Mouse (Mus musculus) hindbrain, embryonic 12.5 days (tissue): ENCODE data around the gene Cacng1. TPM values are rescaled to one million over a fixed set of nuclear protein-coding genes. Genes with fewer than 3 reads are reported as not detected.

Source experiments
- ATAC-seq: fragments of 200-750 bp; cut with Nextera tagmentation; 2 replicates; pipeline ENCODE4 v1.8.0; 2017; ENCODE audit warnings: moderate TSS enrichment; ENCODE audit not compliant: low FRiP score
- H3K27ac ChIP-seq: fragments of 300-500 bp; sonication (generic); 2 replicates; pipeline ENCODE4 v1.5.1; 2016; ENCODE audit warnings: mild to moderate bottlenecking
- H3K27me3 ChIP-seq: fragments of 300-500 bp; sonication (generic); 2 replicates; pipeline ENCODE4 v1.6.1; 2016; ENCODE audit warnings: mild to moderate bottlenecking
- H3K36me3 ChIP-seq: fragments of 300-500 bp; sonication (generic); 2 replicates; pipeline ENCODE4 v1.6.1; 2016; ENCODE audit warnings: mild to moderate bottlenecking
- H3K4me1 ChIP-seq: fragments of 300-500 bp; sonication (generic); 2 replicates; pipeline ENCODE4 v1.6.1; 2016
- H3K4me2 ChIP-seq: fragments of 300-500 bp; sonication (generic); replicated peaks from 2 replicates; pipeline ENCODE4 v1.6.1; 2016; ENCODE audit warnings: mild to moderate bottlenecking
- H3K4me3 ChIP-seq: fragments of 300-500 bp; sonication (generic); 2 replicates; pipeline ENCODE4 v1.5.1; 2016; ENCODE audit warnings: mild to moderate bottlenecking
- H3K9ac ChIP-seq: fragments of 300-500 bp; sonication (generic); 2 replicates; pipeline ENCODE4 v1.6.1; 2016; ENCODE audit warnings: mild to moderate bottlenecking, moderate library complexity
- H3K9me3 ChIP-seq: fragments of 300-500 bp; sonication (generic); replicated peaks from 2 replicates; pipeline ENCODE4 v1.6.1; 2016; ENCODE audit warnings: mild to moderate bottlenecking
- WGBS: fragments of 180-500 bp; shearing (Covaris S2); methylation state at CpG from one replicate; pipeline ENCODE4 v1.1.7; 2016; 5-methylcytosine and 5-hydroxymethylcytosine counted together
- polyA plus RNA-seq: library from polyadenylated mRNA; unstranded; fragments of >200 nt; fragmentation: Nextera tagmentation; extraction: Ambion mirVana; gene quantifications from 2 replicates; pipeline ENCODE4 v1.2.1, GENCODE M21; 2016

Cacng1 gene
- polyA plus RNA-seq, 1 experiment from 2014 or later: 0.50 TPM

GRCm38 (mm10) chr11:107703272-107704134, 12.8 kb downstream of the Cacng1 start:
- Histone ChIP-seq H3K27ac (no peak overlapping the region), H3K27me3 (no peaks in the 10 kb centered on the region), H3K4me2 (peak overlapping the region; percentile 15; the same call in 1 of the 2 replicates), H3K4me1 (peaks cover 30% of the 10 kb centered on the region), H3K9me3 (no peaks in the 10 kb centered on the region), H3K4me3 (no peak overlapping the region), H3K9ac (no peak overlapping the region), H3K36me3 (no peaks in the 10 kb centered on the region)
- 40% methylated on average over 27 of the region's 27 CpGs for WGBS
- ATAC-seq: no peak

- ATAC-seq: no peak
- Histone ChIP-seq H3K4me1 (peaks cover 16% of the 10 kb centered on the region), H3K4me2 (no peak overlapping the region), H3K36me3 (no peaks in the 10 kb centered on the region), H3K27me3 (no peaks in the 10 kb centered on the region), H3K27ac (no peak overlapping the region), H3K4me3 (no peak overlapping the region), H3K9me3 (no peaks in the 10 kb centered on the region), H3K9ac (no peak overlapping the region)
- 91% methylated on average over 4 of the region's 4 CpGs for WGBS
These were observed 16.4 kb downstream of the Cacng1 start for GRCm38 (mm10) chr11:107699967-107700366.

GRCm38 (mm10) chr11:107693338-107693737, 23.0 kb downstream of the Cacng1 start:
- no peak overlapping the region for H3K27ac ChIP-seq
- no peak overlapping the region for H3K4me2 ChIP-seq
- ATAC-seq: no peak
- no peak overlapping the region for H3K4me3 ChIP-seq
- WGBS: 86% methylated on average over 6 of the region's 6 CpGs
- H3K36me3 ChIP-seq: peaks cover 7% of the 10 kb centered on the region
- no peaks in the 10 kb centered on the region for H3K9me3 ChIP-seq
- no peaks in the 10 kb centered on the region for H3K27me3 ChIP-seq
- no peaks in the 10 kb centered on the region for H3K4me1 ChIP-seq
- H3K9ac ChIP-seq: no peak overlapping the region

- Histone ChIP-seq H3K27me3 (no peaks in the 10 kb centered on the region), H3K9ac (no peak overlapping the region), H3K36me3 (peaks cover 12% of the 10 kb centered on the region), H3K4me3 (no peak overlapping the region), H3K4me2 (no peak overlapping the region), H3K27ac (no peak overlapping the region), H3K9me3 (no peaks in the 10 kb centered on the region), H3K4me1 (no peaks in the 10 kb centered on the region)
- no peak for ATAC-seq
- WGBS: 86% methylated on average over 8 of the region's 8 CpGs
These were observed 24.8 kb downstream of the Cacng1 start for GRCm38 (mm10) chr11:107691569-107691968.

GRCm38 (mm10) chr11:107688480-107688879, 27.8 kb downstream of the Cacng1 start:
- Histone ChIP-seq H3K9ac (no peak overlapping the region), H3K4me2 (no peak overlapping the region), H3K4me1 (peaks cover 10% of the 10 kb centered on the region), H3K27ac (no peak overlapping the region), H3K9me3 (no peaks in the 10 kb centered on the region), H3K36me3 (peaks cover 26% of the 10 kb centered on the region), H3K27me3 (no peaks in the 10 kb centered on the region), H3K4me3 (no peak overlapping the region)
- ATAC-seq: no peak
- WGBS: 95% methylated on average over 10 of the region's 10 CpGs

- Histone ChIP-seq H3K9me3 (no peaks in the 10 kb centered on the region), H3K4me1 (peaks cover 24% of the 10 kb centered on the region), H3K27me3 (no peaks in the 10 kb centered on the region), H3K9ac (no peak overlapping the region), H3K4me3 (no peak overlapping the region), H3K27ac (no peak overlapping the region), H3K4me2 (no peak overlapping the region), H3K36me3 (peaks cover 26% of the 10 kb centered on the region)
- 90% methylated on average over 20 of the region's 20 CpGs for WGBS
- ATAC-seq: no peak
These were observed 30.0 kb downstream of the Cacng1 start for GRCm38 (mm10) chr11:107686290-107686689.

GRCm38 (mm10) chr11:107683544-107684465, 32.5 kb downstream of the Cacng1 start:
- peaks cover 24% of the 10 kb centered on the region for H3K4me1 ChIP-seq
- peak overlapping the region; percentile 58 for H3K27ac ChIP-seq
- H3K27me3 ChIP-seq: no peaks in the 10 kb centered on the region
- H3K9ac ChIP-seq: no peak overlapping the region
- no peaks in the 10 kb centered on the region for H3K9me3 ChIP-seq
- H3K4me2 ChIP-seq: no peak overlapping the region
- ATAC-seq: no peak; the same call in 1 of the 2 replicates
- no peak overlapping the region for H3K4me3 ChIP-seq
- peaks cover 23% of the 10 kb centered on the region for H3K36me3 ChIP-seq
- 42% methylated on average over 19 of the region's 19 CpGs for WGBS

GRCm38 (mm10) chr11:107682694-107683355, 33.5 kb downstream of the Cacng1 start:
- peak; percentile 72 for ATAC-seq
- H3K27me3 ChIP-seq: no peaks in the 10 kb centered on the region
- H3K9ac ChIP-seq: no peak overlapping the region; the same call in 1 of the 2 replicates
- H3K36me3 ChIP-seq: peaks cover 15% of the 10 kb centered on the region
- H3K4me1 ChIP-seq: peaks cover 24% of the 10 kb centered on the region
- H3K4me3 ChIP-seq: no peak overlapping the region
- no peak overlapping the region for H3K4me2 ChIP-seq
- 41% methylated on average over 9 of the region's 9 CpGs for WGBS
- H3K9me3 ChIP-seq: no peaks in the 10 kb centered on the region
- H3K27ac ChIP-seq: peak overlapping the region; percentile 58; the same call in 1 of the 2 replicates

- H3K36me3 ChIP-seq: peaks cover 24% of the 10 kb centered on the region
- WGBS: 56% methylated on average over 16 of the region's 17 CpGs
- ATAC-seq: no peak
- H3K27me3 ChIP-seq: no peaks in the 10 kb centered on the region
- H3K27ac ChIP-seq: 0 out of 2 replicates have a peak overlapping the region, but pooled peaks have one; percentile 17
- H3K9ac ChIP-seq: no peak overlapping the region
- no peak overlapping the region for H3K4me3 ChIP-seq
- peaks cover 14% of the 10 kb centered on the region for H3K4me1 ChIP-seq
- H3K4me2 ChIP-seq: peak overlapping the region; percentile 13; the same call in 1 of the 2 replicates
- no peaks in the 10 kb centered on the region for H3K9me3 ChIP-seq
These were observed 39.9 kb downstream of the Cacng1 start for GRCm38 (mm10) chr11:107676207-107676940.

GRCm38 (mm10) chr11:107675246-107675645, 41.1 kb downstream of the Cacng1 start:
- 90% methylated on average over 10 of the region's 10 CpGs for whole genome bisulfite sequencing
- Histone ChIP-seq H3K9ac (no peak overlapping the region), H3K27ac (no peak overlapping the region), H3K4me2 (no peak overlapping the region), H3K4me1 (peaks cover 14% of the 10 kb centered on the region), H3K36me3 (peaks cover 34% of the 10 kb centered on the region), H3K27me3 (no peaks in the 10 kb centered on the region), H3K4me3 (no peak overlapping the region), H3K9me3 (no peaks in the 10 kb centered on the region)
- no peak for ATAC-seq

- H3K4me2 ChIP-seq: no peak overlapping the region
- no peak overlapping the region for H3K4me3 ChIP-seq
- no peak overlapping the region for H3K27ac ChIP-seq
- peaks cover 41% of the 10 kb centered on the region for H3K36me3 ChIP-seq
- WGBS: 90% methylated on average over 8 of the region's 8 CpGs
- peaks cover 14% of the 10 kb centered on the region for H3K4me1 ChIP-seq
- no peaks in the 10 kb centered on the region for H3K9me3 ChIP-seq
- no peaks in the 10 kb centered on the region for H3K27me3 ChIP-seq
- no peak for ATAC-seq
- H3K9ac ChIP-seq: no peak overlapping the region
These were observed 41.7 kb downstream of the Cacng1 start for GRCm38 (mm10) chr11:107674601-107675000.
